Mouse (Mus musculus): ENCODE measurements around the gene Tns1. TPM values are rescaled to one million over a fixed set of nuclear protein-coding genes. Genes with fewer than 3 reads are reported as not detected.

The Tns1 gene
- polyA plus RNA-seq, 1 experiment from 2014 or later: 11.3 TPM

DNA sequence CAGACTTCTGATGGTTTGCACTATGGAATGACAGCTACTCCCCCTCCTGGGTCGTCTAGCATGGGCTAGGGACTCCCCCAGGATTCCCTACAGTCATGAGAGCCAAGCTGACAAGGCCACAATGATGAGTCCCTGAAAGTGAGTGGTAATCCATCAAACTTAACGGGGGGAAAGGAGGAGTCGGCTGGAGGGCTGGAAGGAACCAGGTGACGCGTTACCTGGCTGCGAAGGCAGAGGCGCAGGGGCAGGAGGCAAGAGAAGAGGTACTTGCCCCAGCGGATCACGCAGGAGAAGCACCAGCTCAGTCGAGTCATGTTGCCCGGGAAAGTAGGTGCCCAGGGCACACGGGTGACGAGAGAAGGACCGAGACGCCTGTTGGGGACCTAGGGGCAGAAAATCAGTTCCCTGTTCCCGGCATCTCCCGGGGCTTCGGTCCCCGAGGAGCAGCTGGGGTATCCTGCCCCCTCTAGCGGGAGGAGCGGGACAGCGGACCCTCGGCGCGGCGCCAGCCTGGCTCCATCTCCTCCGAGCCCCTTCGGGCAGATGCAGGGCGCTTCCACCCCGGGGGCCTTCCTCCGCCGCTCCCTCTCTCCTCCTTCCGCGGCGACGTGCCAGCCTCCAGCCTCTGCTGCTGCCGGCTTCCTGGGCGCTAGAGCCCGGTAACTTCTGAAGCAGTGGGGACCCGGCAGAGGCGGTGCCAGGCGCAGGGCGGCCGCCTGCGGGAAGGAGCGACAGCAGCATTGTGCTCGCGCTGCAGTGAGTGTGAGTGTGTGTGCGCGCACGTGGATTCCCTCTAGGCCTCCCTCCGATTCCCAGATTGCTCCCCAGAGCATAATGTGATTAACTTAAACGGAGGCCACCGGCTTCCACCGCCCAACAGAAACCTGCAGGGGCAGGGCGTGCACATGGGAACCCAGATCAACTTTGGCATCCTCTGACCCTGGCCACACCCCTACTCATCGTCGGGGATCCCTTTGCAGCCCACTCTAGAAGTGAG is 25.9 kb downstream of the Tns1 start:
- H3K9ac ChIP-seq (replicated peaks; ENCODE audit: low read depth, low read length): peak overlapping the region; percentile 58
- no peaks in the 10 kb centered on the region for H3K9me3 ChIP-seq (ENCODE audit: control insufficient read depth, low read length)
- peaks cover 26% of the 10 kb centered on the region for H3K4me1 ChIP-seq (ENCODE audit: control insufficient read depth, insufficient read depth, low read length)
- peak overlapping the region; percentile 91 for H3K4me2 ChIP-seq (ENCODE audit: low read depth, low read length)
- peak overlapping the region; percentile 80 for H3K27ac ChIP-seq (ENCODE audit: low read depth, low read length)
- peak; percentile 78 for ATAC-seq (ENCODE audit: low read depth)
- H3K36me3 ChIP-seq (ENCODE audit: control insufficient read depth, insufficient read depth, low read length): no peaks in the 10 kb centered on the region
- 0 out of 2 replicates have a peak, but pooled peaks cover 3% of the 10 kb centered on the region for H3K27me3 ChIP-seq (ENCODE audit: control insufficient read depth, insufficient read depth, low read length)
- H3K4me3 ChIP-seq (ENCODE audit: low read depth, low read length): peak overlapping the region; percentile 46
- WGBS: under 1% methylated on average over 50 of the region's 58 CpGs

GRCm38 (mm10) chr1:74095728-74096127 is 28.5 kb downstream of the Tns1 start:
- H3K4me3 ChIP-seq (ENCODE audit: low read depth, low read length): no peak overlapping the region
- no peak overlapping the region for H3K27ac ChIP-seq (ENCODE audit: low read depth, low read length)
- peaks cover 22% of the 10 kb centered on the region for H3K4me1 ChIP-seq (ENCODE audit: control insufficient read depth, insufficient read depth, low read length)
- no peak overlapping the region for H3K4me2 ChIP-seq (ENCODE audit: low read depth, low read length)
- H3K27me3 ChIP-seq (ENCODE audit: control insufficient read depth, insufficient read depth, low read length): 0 out of 2 replicates have a peak, but pooled peaks cover 3% of the 10 kb centered on the region
- no peak for ATAC-seq (ENCODE audit: low read depth)
- no peaks in the 10 kb centered on the region for H3K9me3 ChIP-seq (ENCODE audit: control insufficient read depth, low read length)
- no peak overlapping the region for H3K9ac ChIP-seq (replicated peaks; ENCODE audit: low read depth, low read length)
- H3K36me3 ChIP-seq (ENCODE audit: control insufficient read depth, insufficient read depth, low read length): no peaks in the 10 kb centered on the region
- 55% methylated on average over 3 of the region's 3 CpGs for WGBS

DNA sequence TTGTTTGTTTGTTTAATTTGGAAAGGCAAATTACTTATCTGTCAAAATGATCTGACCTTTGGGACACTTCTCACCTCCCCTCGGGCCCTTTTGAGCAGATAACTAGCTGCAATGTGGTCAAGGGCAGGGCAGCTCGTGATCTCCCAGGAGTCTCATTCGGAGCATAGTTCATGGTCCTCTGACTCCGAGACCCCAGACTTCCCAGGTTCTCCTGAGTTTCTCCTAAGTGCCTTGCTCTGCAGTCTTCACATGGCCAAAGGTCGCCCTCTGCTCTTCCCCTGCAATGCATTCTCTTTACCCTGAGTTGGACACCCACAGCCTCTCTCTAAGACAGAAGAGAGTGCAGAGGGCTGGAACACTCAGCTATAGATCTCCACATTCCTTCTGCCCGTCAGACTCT is 29.0 kb downstream of the Tns1 start:
- H3K4me1 ChIP-seq (ENCODE audit: control insufficient read depth, insufficient read depth, low read length): peaks cover 22% of the 10 kb centered on the region
- no peaks in the 10 kb centered on the region for H3K9me3 ChIP-seq (ENCODE audit: control insufficient read depth, low read length)
- H3K36me3 ChIP-seq (ENCODE audit: control insufficient read depth, insufficient read depth, low read length): no peaks in the 10 kb centered on the region
- no peak overlapping the region for H3K4me3 ChIP-seq (ENCODE audit: low read depth, low read length)
- 66% methylated on average over 6 of the region's 6 CpGs for WGBS
- H3K4me2 ChIP-seq (ENCODE audit: low read depth, low read length): no peak overlapping the region
- no peak overlapping the region for H3K9ac ChIP-seq (replicated peaks; ENCODE audit: low read depth, low read length)
- 0 out of 2 replicates have a peak, but pooled peaks cover 3% of the 10 kb centered on the region for H3K27me3 ChIP-seq (ENCODE audit: control insufficient read depth, insufficient read depth, low read length)
- H3K27ac ChIP-seq (ENCODE audit: low read depth, low read length): no peak overlapping the region
- ATAC-seq (ENCODE audit: low read depth): no peak

DNA sequence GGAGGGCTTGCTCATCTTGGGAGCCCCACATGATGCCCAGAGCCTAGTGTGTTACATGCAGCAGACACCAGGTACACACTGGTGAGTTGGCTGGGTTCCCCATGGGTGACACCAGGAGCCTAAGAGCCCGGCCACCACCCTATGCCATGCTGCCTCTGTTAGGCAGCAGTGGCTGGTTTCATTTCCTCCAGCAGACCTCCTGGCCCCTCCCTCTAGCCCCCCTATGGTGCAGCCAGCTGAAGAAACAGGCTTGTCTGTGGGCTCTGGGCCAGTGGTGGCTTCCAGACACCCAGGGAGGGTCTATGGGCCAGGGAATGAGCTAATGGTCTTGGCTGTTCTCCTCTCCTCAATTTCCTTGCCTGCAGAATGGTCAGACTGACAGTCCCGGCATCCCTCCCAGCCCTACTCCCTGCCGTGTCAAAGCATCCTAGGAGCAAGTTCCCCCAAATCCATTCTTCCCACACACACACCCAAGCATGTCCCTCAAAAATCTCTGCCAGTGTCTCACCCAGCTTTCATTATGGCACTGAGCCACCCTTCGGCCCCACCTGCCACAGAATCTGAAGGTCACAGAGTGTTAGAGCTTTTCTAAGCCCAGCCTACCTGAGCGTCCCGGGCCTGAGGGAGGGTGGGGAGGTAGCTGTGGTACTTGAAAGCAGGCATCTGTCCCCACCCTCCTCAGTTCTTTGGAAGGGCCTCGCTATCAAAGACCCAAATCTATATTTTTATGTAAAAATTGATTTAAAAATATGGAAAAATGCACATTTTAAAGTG is 29.6 kb downstream of the Tns1 start:
- peaks cover 22% of the 10 kb centered on the region for H3K4me1 ChIP-seq (ENCODE audit: control insufficient read depth, insufficient read depth, low read length)
- no peaks in the 10 kb centered on the region for H3K9me3 ChIP-seq (ENCODE audit: control insufficient read depth, low read length)
- H3K4me3 ChIP-seq (ENCODE audit: low read depth, low read length): no peak overlapping the region
- no peak overlapping the region for H3K27ac ChIP-seq (ENCODE audit: low read depth, low read length)
- no peak overlapping the region for H3K9ac ChIP-seq (replicated peaks; ENCODE audit: low read depth, low read length)
- 53% methylated on average over 7 of the region's 7 CpGs for WGBS
- H3K27me3 ChIP-seq (ENCODE audit: control insufficient read depth, insufficient read depth, low read length): 0 out of 2 replicates have a peak, but pooled peaks cover 3% of the 10 kb centered on the region
- no peak for ATAC-seq (ENCODE audit: low read depth)
- H3K36me3 ChIP-seq (ENCODE audit: control insufficient read depth, insufficient read depth, low read length): no peaks in the 10 kb centered on the region
- H3K4me2 ChIP-seq (ENCODE audit: low read depth, low read length): no peak overlapping the region

GRCm38 (mm10) chr1:74093447-74093846 is 30.8 kb downstream of the Tns1 start:
- Histone ChIP-seq H3K4me1 (ENCODE audit: control insufficient read depth, insufficient read depth, low read length) (peaks cover 17% of the 10 kb centered on the region), H3K27me3 (ENCODE audit: control insufficient read depth, insufficient read depth, low read length) (0 out of 2 replicates have a peak, but pooled peaks cover 3% of the 10 kb centered on the region), H3K36me3 (ENCODE audit: control insufficient read depth, insufficient read depth, low read length) (no peaks in the 10 kb centered on the region), H3K27ac (ENCODE audit: low read depth, low read length) (no peak overlapping the region), H3K4me2 (ENCODE audit: low read depth, low read length) (no peak overlapping the region), H3K4me3 (ENCODE audit: low read depth, low read length) (no peak overlapping the region), H3K9ac (replicated peaks; ENCODE audit: low read depth, low read length) (no peak overlapping the region), H3K9me3 (ENCODE audit: control insufficient read depth, low read length) (no peaks in the 10 kb centered on the region)
- ATAC-seq (ENCODE audit: low read depth): no peak
- WGBS: 86% methylated on average over 5 of the region's 5 CpGs

GRCm38 (mm10) chr1:74092242-74092641 is 32.0 kb downstream of the Tns1 start:
- 63% methylated on average over 10 of the region's 10 CpGs for WGBS
- ATAC-seq (ENCODE audit: low read depth): no peak
- Histone ChIP-seq H3K36me3 (ENCODE audit: control insufficient read depth, insufficient read depth, low read length) (no peaks in the 10 kb centered on the region), H3K9ac (replicated peaks; ENCODE audit: low read depth, low read length) (no peak overlapping the region), H3K4me2 (ENCODE audit: low read depth, low read length) (no peak overlapping the region), H3K9me3 (ENCODE audit: control insufficient read depth, low read length) (no peaks in the 10 kb centered on the region), H3K27ac (ENCODE audit: low read depth, low read length) (no peak overlapping the region), H3K4me1 (ENCODE audit: control insufficient read depth, insufficient read depth, low read length) (peaks cover 7% of the 10 kb centered on the region; the same call in 1 of the 2 replicates), H3K4me3 (ENCODE audit: low read depth, low read length) (no peak overlapping the region), H3K27me3 (ENCODE audit: control insufficient read depth, insufficient read depth, low read length) (0 out of 2 replicates have a peak, but pooled peaks cover 3% of the 10 kb centered on the region)

DNA sequence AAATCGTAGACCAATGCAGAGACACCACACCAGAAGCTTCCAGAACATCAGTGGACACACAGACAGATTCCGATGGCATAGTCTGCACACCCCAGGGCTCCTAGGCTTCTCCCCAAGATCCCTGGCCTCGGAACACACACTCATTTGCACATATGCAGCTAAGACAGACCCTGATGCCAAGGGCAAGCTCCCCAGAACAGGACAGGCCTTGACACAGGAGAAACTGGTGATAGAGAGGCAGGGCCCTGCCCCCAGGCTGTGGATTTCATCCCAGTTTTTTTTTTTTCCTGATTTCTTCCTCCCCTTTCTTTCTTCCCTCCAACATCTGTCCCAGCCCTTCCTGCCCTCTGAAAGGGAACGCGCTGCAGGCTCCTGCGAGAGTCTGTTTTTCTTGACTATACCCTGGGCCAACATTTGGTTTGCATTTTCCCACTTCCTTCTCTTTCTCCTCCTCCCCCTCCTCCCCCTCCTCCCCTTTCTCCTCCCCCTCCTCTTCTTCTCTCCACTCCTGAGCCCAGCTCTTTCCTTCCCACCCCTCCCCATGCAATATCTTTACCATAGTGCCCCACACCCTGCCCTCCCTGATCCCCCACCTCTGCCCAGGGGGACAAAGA is 32.5 kb downstream of the Tns1 start:
- Histone ChIP-seq H3K9ac (replicated peaks; ENCODE audit: low read depth, low read length) (no peak overlapping the region), H3K27ac (ENCODE audit: low read depth, low read length) (no peak overlapping the region), H3K4me3 (ENCODE audit: low read depth, low read length) (no peak overlapping the region), H3K9me3 (ENCODE audit: control insufficient read depth, low read length) (no peaks in the 10 kb centered on the region), H3K4me1 (ENCODE audit: control insufficient read depth, insufficient read depth, low read length) (peaks cover 7% of the 10 kb centered on the region; the same call in 1 of the 2 replicates), H3K27me3 (ENCODE audit: control insufficient read depth, insufficient read depth, low read length) (0 out of 2 replicates have a peak, but pooled peaks cover under 1% of the 10 kb centered on the region), H3K4me2 (ENCODE audit: low read depth, low read length) (no peak overlapping the region), H3K36me3 (ENCODE audit: control insufficient read depth, insufficient read depth, low read length) (no peaks in the 10 kb centered on the region)
- WGBS: 39% methylated on average over 6 of the region's 6 CpGs
- no peak for ATAC-seq (ENCODE audit: low read depth)

GRCm38 (mm10) chr1:74091138-74091537 is 33.1 kb downstream of the Tns1 start:
- no peak overlapping the region for H3K4me3 ChIP-seq (ENCODE audit: low read depth, low read length)
- no peaks in the 10 kb centered on the region for H3K36me3 ChIP-seq (ENCODE audit: control insufficient read depth, insufficient read depth, low read length)
- H3K4me2 ChIP-seq (ENCODE audit: low read depth, low read length): no peak overlapping the region
- no peak overlapping the region for H3K27ac ChIP-seq (ENCODE audit: low read depth, low read length)
- no peaks in the 10 kb centered on the region for H3K27me3 ChIP-seq (ENCODE audit: control insufficient read depth, insufficient read depth, low read length)
- no peak overlapping the region for H3K9ac ChIP-seq (replicated peaks; ENCODE audit: low read depth, low read length)
- no peaks in the 10 kb centered on the region for H3K9me3 ChIP-seq (ENCODE audit: control insufficient read depth, low read length)
- peaks cover 7% of the 10 kb centered on the region; the same call in 1 of the 2 replicates for H3K4me1 ChIP-seq (ENCODE audit: control insufficient read depth, insufficient read depth, low read length)
- WGBS: 34% methylated on average over 7 of the region's 7 CpGs
- no peak for ATAC-seq (ENCODE audit: low read depth)
